Mouse (Mus musculus) urinary bladder, adult 2 months (tissue): ENCODE results near the gene Zfp810. TPM values are rescaled to one million over a fixed set of nuclear protein-coding genes. Genes with fewer than 3 reads are reported as not detected.

ENCODE experiments used
- DNase-seq: peaks from one replicate; pipeline ENCODE4 v3.0.0; 2022; ENCODE audit warnings: low spot score
- polyA plus RNA-seq: library from polyadenylated mRNA; depleted of rRNA; stranded (reverse); fragments of >200 nt; gene quantifications from 2 replicates; pipeline ENCODE4 v1.2.3, GENCODE M21; 2012; rRNA removed

Gene Zfp810
- polyA plus RNA-seq, 1 experiment: 12.6 TPM

GRCm38 (mm10) chr9:22260092-22260422 lies 47.4 kb downstream of the Zfp810 start:
- no peak for DNase-seq

DNA sequence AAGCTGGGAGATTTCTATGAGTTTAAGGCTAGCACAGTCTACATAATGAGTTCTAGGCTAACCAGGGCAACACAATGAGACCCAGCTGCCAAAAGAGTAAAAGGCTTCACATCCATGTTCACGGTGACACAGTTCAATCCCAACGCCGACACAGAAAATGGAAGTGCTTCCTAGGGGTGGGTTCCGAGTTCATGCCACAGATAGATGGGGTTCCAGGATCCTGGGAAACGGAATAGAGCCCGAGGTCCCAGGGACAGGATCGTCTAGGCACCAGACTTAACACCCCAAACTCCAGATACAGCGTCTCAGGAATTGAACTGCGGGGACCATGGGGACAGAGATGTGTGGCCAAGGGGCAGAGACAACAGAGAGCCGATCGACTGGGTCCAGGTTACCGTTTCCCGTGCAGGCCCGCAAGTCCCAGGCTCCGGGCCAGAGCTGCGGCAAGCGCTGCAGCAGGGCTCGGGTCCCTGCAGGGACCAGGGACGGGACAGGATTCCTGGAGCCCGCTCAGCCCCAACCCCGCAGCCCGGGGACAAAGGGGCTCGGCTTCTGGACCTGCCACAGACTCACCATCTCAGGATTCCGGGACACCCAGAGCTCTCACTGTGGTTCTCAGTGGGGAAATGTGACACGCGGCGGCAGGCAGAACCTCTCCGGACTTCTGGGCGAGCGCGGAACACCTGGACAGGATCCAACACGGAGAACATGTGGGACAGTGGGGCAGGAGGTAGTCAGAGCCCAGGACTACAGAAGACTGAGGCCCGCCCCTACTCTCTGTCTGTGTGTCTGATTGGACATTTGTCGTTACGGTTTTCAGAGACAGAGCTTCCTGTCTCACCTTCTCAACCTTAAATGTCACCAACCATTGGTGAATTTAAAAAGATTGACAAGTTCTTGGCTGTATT lies 48.0 kb downstream of the Zfp810 start, which contains the start of gene Zfp599:
Gene Zfp599, minus strand, starts transcription at position 712 of the 908 bp plus-strand sequence.
- peak; percentile 44 for DNase-seq

DNA sequence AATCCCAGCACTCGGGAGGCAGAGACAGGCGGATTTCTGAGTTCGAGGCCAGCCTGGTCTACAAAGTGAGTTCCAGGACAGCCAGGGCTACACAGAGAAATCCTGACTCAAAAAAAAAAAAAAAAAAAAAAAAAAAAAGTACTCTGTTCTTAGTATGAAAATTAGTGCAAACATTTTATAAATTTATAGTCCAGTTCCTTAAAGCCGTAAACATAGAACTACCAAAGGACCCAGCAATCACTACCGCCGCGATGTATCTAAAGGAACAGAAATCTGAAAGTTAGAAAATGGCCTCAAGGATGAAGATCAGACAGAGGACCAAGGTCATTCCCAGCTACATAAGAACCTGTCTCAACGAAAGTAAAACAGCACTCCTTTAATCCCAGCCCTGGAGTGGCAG lies 48.7 kb downstream of the Zfp810 start:
- DNase-seq: no peak

DNA sequence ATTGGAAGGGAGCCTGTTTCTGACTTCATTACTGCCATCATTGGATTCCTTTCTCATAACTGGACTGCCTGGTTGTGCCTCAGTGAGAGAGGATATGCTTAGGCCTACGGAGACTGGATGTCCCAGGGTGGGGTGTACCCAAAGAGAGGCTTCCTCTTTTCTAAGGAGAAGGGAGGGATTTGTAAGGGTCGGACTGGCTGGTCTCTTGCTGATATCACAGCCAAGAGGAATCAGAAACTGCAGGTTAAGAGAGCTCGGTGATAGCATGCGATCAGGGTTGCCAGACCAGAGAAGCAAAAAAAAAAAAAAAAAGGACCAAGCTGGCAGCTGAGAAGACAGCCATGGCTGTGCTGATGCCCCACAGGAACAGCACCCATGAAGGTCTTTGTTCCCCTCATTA lies 50.9 kb downstream of the Zfp810 start:
- DNase-seq: no peak

DNA sequence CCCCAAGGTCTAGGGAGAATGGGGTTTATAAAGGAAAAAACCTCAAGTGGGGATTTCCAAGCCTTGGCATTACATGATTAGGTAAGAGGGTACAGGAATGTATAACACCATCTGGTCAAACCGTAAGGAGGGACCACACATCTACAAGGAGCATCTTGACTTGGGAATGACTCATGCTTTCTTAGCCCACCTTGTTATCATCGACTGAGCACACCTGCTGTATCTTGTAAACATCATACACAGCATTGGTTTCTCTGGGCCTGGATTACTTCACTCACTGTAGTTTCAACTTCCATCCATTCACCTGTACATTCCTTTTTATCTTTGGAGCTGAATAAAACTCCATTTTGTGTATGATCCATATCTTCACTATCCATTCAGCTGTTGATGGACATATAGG lies 63.2 kb downstream of the Zfp810 start:
- DNase-seq: no peak

DNA sequence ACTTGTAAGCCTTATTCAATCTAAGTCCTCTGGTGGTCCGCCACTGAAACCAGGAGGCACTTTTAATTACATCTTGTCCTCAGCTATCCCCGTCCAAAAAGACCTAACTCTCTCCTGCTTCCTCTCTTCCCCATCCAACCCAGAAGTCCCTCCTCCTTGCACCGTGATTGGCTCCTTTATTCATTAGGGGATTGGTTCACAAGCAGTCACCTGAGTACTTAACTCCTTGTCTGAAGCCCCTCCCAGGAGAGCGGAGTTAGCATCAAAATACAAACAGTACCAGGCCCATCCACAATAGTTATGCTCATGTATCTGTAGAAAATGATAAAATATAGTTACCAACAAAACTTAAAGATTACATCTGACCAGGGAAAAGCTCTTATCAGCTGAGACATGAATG lies 67.4 kb downstream of the Zfp810 start:
- no peak for DNase-seq

- no peak for DNase-seq
These were observed 76.9 kb downstream of the Zfp810 start for GRCm38 (mm10) chr9:22230556-22230955.

DNA sequence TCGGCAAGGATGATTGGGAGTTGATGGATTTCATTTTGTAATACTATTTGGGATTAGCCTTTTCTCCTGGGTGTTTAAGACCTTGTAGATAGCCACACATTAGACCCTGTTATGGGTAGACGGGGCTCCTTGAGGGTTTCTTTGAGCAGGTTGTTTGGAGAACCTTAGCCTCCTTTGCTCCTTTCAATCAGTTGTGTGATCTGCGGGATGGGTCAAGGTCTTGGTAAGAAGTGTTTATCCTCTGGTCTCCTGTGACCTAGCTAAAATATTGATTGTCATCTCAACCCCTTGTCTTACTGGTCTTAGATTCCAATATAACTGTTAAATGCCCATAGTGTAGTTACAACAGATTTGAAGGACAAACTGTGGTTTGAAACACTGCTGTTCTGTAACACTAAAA lies 77.4 kb downstream of the Zfp810 start:
- DNase-seq: no peak

DNA sequence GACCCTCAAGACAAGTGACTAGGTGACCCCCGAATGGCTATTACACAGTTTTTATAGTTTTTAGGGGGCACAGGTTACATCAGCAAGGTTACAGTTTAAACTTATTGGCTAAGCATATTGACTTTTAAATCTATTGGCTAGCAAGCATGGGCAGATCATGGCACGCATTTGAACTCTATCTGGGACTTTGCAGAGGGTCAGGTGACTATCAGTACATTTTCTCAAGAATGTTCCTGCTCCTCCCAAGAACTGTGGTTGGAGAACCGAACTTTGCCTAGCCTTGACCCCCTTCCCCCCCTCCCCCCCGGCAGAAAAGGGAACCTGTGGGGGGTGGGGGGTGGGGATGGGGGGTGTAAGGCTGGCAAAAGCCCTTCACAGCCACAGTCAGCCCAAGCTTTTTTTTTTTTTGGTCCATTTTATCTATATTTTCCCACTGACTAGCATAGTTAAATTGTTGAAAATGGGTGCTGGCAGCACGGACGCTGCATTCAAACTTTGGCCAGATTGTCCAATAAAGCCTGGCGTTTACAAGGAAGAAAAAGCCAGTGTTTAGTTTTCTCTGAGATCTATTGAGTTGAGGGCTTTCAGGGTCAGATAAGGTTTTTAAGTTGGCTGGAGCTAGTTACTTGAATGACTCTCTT lies 77.9 kb downstream of the Zfp810 start:
- DNase-seq: no peak

- peak; percentile 50 for DNase-seq
These were observed 80.6 kb downstream of the Zfp810 start for GRCm38 (mm10) chr9:22226846-22227245.

Other genes starting within 250 kb of the Zfp810 start
- not detected in 2 replicates for gene Gm49318, start 236.4 kb downstream of the Zfp810 start, polyA plus RNA-seq
- gene Zfp653, start 236.3 kb downstream of the Zfp810 start, polyA plus RNA-seq: 18.0 and 21.3 TPM in 2 replicates
- gene Ecsit, start 222.2 kb downstream of the Zfp810 start, polyA plus RNA-seq: 39.4 and 40.3 TPM in 2 replicates
- gene Cnn1, start 208.4 kb downstream of the Zfp810 start, polyA plus RNA-seq: 3,917 and 4,778 TPM in 2 replicates
- gene Elof1, start 190.5 kb downstream of the Zfp810 start, polyA plus RNA-seq: 74.8 and 97.4 TPM in 2 replicates
- 24.0 and 35.7 TPM in 2 replicates for gene Acp5, start 171.9 kb downstream of the Zfp810 start, polyA plus RNA-seq
- gene Pigyl, start 150.8 kb downstream of the Zfp810 start, polyA plus RNA-seq: 84.1 and 92.9 TPM in 2 replicates
- 1.3 and 1.4 TPM in 2 replicates for gene Zfp872, start 119.6 kb downstream of the Zfp810 start, polyA plus RNA-seq
- 44.2 and 47.3 TPM in 2 replicates for gene Zfp809, start 81.9 kb downstream of the Zfp810 start, polyA plus RNA-seq
- gene Zfp599, start 47.8 kb downstream of the Zfp810 start, polyA plus RNA-seq: 0.26 and 0.34 TPM in 2 replicates
- gene Anln, start 81.5 kb upstream of the Zfp810 start, polyA plus RNA-seq: 5.2 and 6.6 TPM in 2 replicates
- gene 9530077C05Rik, start 103.9 kb upstream of the Zfp810 start, polyA plus RNA-seq: 3.3 and 3.5 TPM in 2 replicates
- gene Gm17545, start 146.6 kb upstream of the Zfp810 start, polyA plus RNA-seq: not detected in 2 replicates
- 58.9 and 68.6 TPM in 2 replicates for gene Rp9, start 162.1 kb upstream of the Zfp810 start, polyA plus RNA-seq
- 14.3 TPM in 2 replicates for gene Bbs9, start 168.1 kb upstream of the Zfp810 start, polyA plus RNA-seq